Mouse (Mus musculus) neural tube, embryonic 15.5 days (tissue): Measurements from ENCODE around the gene March5. TPM values are rescaled to one million over a fixed set of nuclear protein-coding genes. Genes with fewer than 3 reads are reported as not detected.
"Not testable (repeated sequence)": the region's sequence is repeated elsewhere in the genome, so short reads cannot be mapped to it uniquely, and the experiment has no call there.

Experiments
- ATAC-seq: fragments of 200-750 bp; cut with Nextera tagmentation; 2 replicates; pipeline ENCODE4 v1.8.0; 2017; ENCODE audit warnings: mild to moderate bottlenecking, moderate TSS enrichment, moderate library complexity; ENCODE audit not compliant: low FRiP score
- H3K27ac ChIP-seq: fragments of 300-500 bp; sonication (generic); replicated peaks from 2 replicates; pipeline ENCODE4 v1.5.1; 2015; ENCODE audit warnings: mild to moderate bottlenecking, inconsistent platforms
- H3K27me3 ChIP-seq: fragments of 300-500 bp; sonication (generic); replicated peaks from 2 replicates; pipeline ENCODE4 v1.6.1; 2015; ENCODE audit warnings: inconsistent platforms
- H3K36me3 ChIP-seq: fragments of 300-500 bp; sonication (generic); 2 replicates; pipeline ENCODE4 v1.6.1; 2015; ENCODE audit warnings: inconsistent platforms
- H3K4me1 ChIP-seq: fragments of 300-500 bp; sonication (generic); 2 replicates; pipeline ENCODE4 v1.6.1; 2015; ENCODE audit warnings: inconsistent platforms
- H3K4me2 ChIP-seq: fragments of 300-500 bp; sonication (generic); 2 replicates; pipeline ENCODE4 v1.6.1; 2015; ENCODE audit warnings: inconsistent platforms, mild to moderate bottlenecking, moderate library complexity
- H3K4me3 ChIP-seq: fragments of 300-500 bp; sonication (generic); replicated peaks from 2 replicates; pipeline ENCODE4 v1.5.1; 2015; ENCODE audit warnings: mild to moderate bottlenecking, inconsistent platforms
- H3K9ac ChIP-seq: fragments of 300-500 bp; sonication (generic); replicated peaks from 2 replicates; pipeline ENCODE4 v1.6.1; 2015; ENCODE audit warnings: mild to moderate bottlenecking, inconsistent platforms
- H3K9me3 ChIP-seq: fragments of 300-500 bp; sonication (generic); replicated peaks from 2 replicates; pipeline ENCODE4 v1.6.1; 2016; ENCODE audit warnings: inconsistent platforms
- WGBS: fragments of 180-500 bp; shearing (Covaris S2); methylation state at CpG from one replicate; pipeline ENCODE4 v1.1.7; 2015; ENCODE audit warnings: mixed read lengths; 5-methylcytosine and 5-hydroxymethylcytosine counted together
- polyA plus RNA-seq: library from polyadenylated mRNA; unstranded; fragments of >200 nt; fragmentation: Nextera tagmentation; extraction: Ambion mirVana; gene quantifications from 2 replicates; pipeline ENCODE4 v1.2.1, GENCODE M21; 2015

The March5 gene
- polyA plus RNA-seq, 1 experiment from 2014 or later = 104 TPM

DNA sequence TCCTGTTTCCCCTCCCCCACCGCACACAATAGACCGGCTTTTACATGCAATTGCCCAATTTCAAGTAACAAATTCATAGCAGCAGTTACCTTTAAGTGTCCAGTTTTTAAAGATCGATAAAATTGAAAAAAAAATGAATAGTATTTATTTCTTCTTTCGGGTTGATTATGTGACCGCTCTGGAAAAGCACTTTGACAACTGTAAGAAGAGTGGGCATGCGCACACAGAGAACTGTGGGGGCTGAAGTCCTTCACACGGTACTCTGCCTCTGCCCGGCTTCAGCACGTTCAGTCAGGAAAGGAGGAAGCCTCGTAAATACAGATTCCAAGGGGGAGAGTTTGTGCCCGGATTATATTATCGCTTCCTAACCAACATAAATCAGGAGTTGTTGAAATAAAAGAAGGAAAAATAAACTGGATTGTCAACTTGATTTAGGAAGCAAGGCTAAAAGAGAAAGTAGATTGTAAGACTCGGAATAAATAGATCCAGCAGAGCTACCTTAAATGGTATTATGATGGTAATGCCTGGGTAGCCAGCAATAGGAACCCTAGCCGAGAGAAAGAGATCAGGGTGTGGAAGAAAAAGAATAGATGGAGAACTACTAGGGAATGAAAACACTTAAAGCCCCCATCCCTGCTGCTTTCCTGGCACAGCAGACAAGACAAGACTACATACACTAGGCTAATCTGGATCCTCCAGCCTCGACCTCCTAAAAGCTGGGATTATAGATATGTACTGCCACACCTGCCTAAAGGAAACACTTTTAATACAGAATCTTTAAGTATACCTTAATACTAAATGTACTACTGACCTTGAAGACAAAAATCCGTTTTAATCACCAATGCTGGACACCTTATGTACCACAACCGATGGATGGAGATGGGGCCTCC lies 29.3 kb upstream of the March5 start:
- Histone ChIP-seq H3K27me3 (no peaks in the 10 kb centered on the region), H3K9me3 (no peaks in the 10 kb centered on the region), H3K36me3 (no peaks in the 10 kb centered on the region), H3K4me1 (peaks cover 32% of the 10 kb centered on the region), H3K9ac (peak overlapping the region; percentile 37; the same call in 1 of the 2 replicates), H3K27ac (peak overlapping the region; percentile 73), H3K4me2 (peak overlapping the region; percentile 51), H3K4me3 (peak overlapping the region; percentile 47)
- ATAC-seq = peak; percentile 78
- 12% methylated on average over 17 of the region's 17 CpGs for whole genome bisulfite sequencing

DNA sequence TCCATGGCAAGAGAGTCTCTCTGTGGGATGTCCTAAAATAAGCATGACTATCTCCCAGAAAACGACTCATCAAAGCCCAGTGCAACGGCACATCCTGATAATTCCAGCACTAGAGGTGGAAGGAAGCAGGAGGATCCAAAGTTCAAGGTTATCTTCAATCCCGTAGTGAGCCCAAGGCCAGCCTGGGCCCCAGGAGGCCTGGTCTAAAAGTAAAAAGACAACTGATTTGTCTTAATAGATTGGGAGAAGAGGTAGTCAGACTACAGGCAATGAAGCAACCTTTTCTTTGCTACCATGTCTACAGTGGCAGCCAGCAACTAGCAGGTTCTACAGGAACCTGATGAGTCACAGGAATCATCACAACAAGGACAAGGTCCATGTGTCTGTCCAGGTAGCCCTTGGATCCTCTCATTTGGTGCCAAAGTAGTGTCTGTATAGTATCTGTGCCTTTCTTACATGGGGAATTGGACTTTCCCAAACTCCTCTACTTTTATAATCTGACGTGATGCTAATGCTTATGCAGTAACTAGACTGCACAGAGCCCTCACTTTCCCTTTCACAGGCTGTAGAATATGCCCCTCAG lies 18.9 kb upstream of the March5 start:
- no peaks in the 10 kb centered on the region for H3K9me3 ChIP-seq
- H3K4me2 ChIP-seq = no peak overlapping the region
- 81% methylated on average over 4 of the region's 4 CpGs for WGBS
- ATAC-seq = no peak
- H3K36me3 ChIP-seq = no peaks in the 10 kb centered on the region
- no peaks in the 10 kb centered on the region for H3K4me1 ChIP-seq
- H3K27me3 ChIP-seq = no peaks in the 10 kb centered on the region
- no peak overlapping the region for H3K27ac ChIP-seq
- H3K4me3 ChIP-seq = no peak overlapping the region
- H3K9ac ChIP-seq = no peak overlapping the region

DNA sequence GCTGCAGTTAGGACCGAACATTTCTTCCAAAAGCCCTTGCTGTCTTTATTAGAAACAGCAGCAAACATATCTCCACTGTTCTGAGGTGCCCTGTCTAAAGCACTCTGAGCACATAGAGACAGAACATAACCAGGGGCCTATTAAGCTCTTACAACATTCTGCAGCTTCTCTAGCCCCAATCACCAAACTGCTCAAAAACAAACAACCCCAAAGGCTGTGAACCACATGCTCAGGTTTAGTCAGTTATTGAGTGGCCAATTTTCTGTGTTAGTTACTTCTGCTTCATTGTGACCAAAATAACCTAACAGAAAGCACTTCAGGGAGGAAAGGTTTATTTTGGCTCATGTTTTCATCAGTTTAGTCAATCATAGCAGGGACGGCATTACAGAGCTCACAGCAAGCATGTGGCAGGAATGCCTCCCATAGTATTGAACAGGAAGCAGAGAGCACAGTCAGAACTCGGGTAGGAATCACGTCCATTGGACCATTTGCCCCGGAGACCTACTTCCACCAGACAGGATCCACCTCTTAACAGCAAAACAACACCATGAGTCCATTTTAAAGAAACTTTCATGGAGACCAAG lies 14.8 kb upstream of the March5 start:
- no peak overlapping the region for H3K4me3 ChIP-seq
- H3K9me3 ChIP-seq = no peaks in the 10 kb centered on the region
- H3K9ac ChIP-seq = no peak overlapping the region
- H3K36me3 ChIP-seq = no peaks in the 10 kb centered on the region
- H3K4me2 ChIP-seq = no peak overlapping the region
- no peak for ATAC-seq
- no peak overlapping the region for H3K27ac ChIP-seq
- no peaks in the 10 kb centered on the region for H3K27me3 ChIP-seq
- WGBS = 79% methylated on average over 5 of the region's 5 CpGs
- no peaks in the 10 kb centered on the region for H3K4me1 ChIP-seq

DNA sequence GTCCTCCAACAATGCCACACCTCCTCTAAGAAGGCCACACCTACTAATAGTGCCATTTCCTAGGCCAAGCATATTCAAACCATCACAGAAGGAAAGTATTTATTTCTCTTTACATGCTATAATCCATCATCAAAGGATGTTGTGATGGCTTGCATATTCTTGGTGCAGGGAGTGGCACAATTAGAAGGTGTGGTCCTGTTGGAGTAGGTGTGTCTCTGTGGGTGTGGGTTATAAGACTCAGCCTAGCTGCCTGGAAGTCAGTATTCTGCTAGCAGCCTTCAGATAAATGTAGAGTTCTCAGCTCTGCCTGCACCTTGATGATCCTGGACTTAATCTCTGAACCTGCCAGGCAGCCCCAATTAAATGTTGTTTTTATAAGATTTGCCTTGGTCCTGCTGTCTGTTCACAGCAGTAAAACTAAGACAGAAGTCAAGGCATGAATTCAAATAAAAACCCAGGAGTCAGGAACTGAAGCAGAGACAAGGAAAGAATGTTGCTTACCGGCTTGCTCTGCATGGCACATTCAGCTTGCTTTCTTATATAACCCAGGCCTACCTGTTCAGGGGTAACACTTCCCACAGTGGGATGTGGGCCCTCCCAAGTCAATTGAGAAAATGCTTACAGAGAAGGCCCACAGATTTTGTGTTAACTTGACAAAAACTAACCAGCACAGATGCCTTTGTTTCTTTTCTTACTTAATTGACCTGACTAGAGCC lies 9.0 kb upstream of the March5 start:
- Histone ChIP-seq H3K4me1 (no peaks in the 10 kb centered on the region), H3K36me3 (no peaks in the 10 kb centered on the region), H3K9ac (no peak overlapping the region), H3K9me3 (no peaks in the 10 kb centered on the region), H3K27ac (no peak overlapping the region), H3K4me3 (no peak overlapping the region), H3K4me2 (no peak overlapping the region), H3K27me3 (no peaks in the 10 kb centered on the region)
- no peak for ATAC-seq
- WGBS = 85% methylated on average over 1 of the region's 1 CpGs

DNA sequence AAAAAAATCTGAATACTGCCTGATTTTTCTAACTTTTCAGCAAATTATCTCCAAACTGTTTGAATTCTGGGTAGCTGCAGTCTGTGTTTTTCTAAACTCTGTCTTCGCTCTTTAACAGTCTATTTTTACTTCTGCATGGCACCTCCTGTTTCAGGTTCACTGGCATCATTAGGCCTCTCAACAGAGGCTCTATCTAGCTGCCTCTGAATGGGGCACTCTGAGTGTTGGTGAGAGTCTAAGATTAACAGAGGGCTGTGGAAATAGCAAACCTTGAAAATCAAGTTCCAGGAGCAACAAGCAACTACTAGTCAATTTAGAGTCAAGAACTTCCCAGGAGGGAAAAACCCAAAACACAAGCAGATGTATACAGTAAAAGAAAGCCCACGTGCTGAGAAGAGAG lies 7.5 kb upstream of the March5 start:
- Histone ChIP-seq H3K4me1 (no peaks in the 10 kb centered on the region), H3K9me3 (no peaks in the 10 kb centered on the region), H3K4me3 (no peak overlapping the region), H3K4me2 (no peak overlapping the region), H3K36me3 (no peaks in the 10 kb centered on the region), H3K27me3 (no peaks in the 10 kb centered on the region), H3K9ac (no peak overlapping the region), H3K27ac (no peak overlapping the region)
- 83% methylated on average over 2 of the region's 2 CpGs for WGBS
- no peak for ATAC-seq

DNA sequence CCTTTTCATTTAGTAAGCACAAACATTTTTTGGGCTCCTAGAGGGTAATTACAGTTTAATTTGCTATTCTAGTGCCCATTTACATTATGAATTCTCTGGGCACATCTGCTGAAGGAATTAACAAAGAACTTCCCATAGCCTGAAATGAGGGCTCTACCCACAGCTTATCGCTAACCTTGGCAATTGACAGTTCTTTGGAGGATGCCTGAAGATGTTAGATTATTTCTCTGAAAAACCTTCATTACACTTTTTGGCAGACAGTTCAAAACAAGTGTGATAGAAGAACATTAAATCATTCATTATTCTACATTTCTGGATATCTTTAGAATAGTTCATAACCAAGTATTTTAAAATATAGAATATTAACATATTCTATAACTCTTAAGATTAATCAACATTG lies 4.0 kb upstream of the March5 start:
- no peak overlapping the region for H3K4me3 ChIP-seq
- no peaks in the 10 kb centered on the region for H3K9me3 ChIP-seq
- H3K4me2 ChIP-seq = no peak overlapping the region
- H3K4me1 ChIP-seq = peaks cover 7% of the 10 kb centered on the region
- no peak overlapping the region for H3K27ac ChIP-seq
- no peak for ATAC-seq
- no peaks in the 10 kb centered on the region for H3K27me3 ChIP-seq
- WGBS = 82% methylated on average over 1 of the region's 1 CpGs
- H3K36me3 ChIP-seq = no peaks in the 10 kb centered on the region
- H3K9ac ChIP-seq = no peak overlapping the region

DNA sequence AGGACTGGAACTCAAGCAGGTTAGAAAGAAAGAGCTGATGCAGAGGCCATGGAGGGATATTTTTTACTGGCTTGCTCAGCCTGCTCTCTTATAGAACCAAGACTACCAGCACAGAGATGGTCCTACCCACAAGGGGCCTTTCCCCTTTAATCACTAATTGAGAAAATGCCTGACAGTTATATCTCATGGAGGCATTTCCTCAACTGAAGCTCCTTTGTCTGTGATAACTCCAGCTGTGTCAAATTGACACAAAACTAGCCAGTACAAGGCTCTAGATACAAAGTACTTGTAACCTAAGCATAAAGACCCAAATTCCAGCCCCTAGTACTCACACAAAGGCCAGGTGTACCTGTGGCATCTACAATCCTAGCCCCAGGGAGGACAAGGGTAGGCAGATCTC lies 2.2 kb upstream of the March5 start:
- not testable (repeated sequence) for H3K4me2 ChIP-seq, H3K4me3 ChIP-seq, H3K9ac ChIP-seq, ATAC-seq, H3K9me3 ChIP-seq, H3K27me3 ChIP-seq, H3K36me3 ChIP-seq, H3K27ac ChIP-seq
- H3K4me1 ChIP-seq = peaks cover 22% of the 10 kb centered on the region

DNA sequence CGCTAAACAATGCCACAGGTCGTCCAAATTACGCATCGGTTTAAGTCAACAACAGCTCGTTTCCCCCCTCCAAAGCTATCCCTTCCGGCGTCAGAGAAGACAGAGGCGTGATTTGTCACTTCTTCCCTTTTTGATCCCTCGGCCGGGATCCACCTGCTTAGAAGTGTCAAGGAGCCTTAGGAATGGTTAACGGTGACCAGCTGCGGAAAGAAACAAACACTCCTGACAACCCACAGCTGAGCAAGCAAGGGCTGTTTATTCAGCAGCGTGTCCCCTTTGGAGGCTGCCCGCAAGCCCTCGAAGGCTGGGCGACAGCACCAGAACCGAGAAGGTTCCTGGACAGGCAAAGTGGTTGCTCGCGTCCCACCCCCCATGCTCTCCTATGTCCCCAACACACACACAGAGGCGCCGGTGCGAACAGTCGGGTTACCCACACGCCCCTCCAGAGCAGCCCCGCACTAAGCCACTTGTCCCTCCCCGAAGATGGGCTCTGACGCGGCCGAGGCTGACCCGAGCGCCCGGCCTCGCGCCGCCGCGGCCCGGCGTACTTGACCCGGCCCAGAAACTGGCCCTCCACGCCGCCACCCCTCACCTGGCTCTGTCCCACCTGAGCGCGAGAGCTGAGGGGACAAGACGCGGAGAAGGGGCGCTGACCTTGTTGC lies 571 bp upstream of the March5 start:
- H3K36me3 ChIP-seq = peaks cover 9% of the 10 kb centered on the region
- peak overlapping the region; percentile 84 for H3K27ac ChIP-seq
- ATAC-seq = peak; percentile 85
- H3K4me1 ChIP-seq = peaks cover 22% of the 10 kb centered on the region
- no peaks in the 10 kb centered on the region for H3K27me3 ChIP-seq
- WGBS = under 1% methylated on average over 47 of the region's 47 CpGs
- peak overlapping the region; percentile 100 for H3K4me3 ChIP-seq
- H3K9me3 ChIP-seq = no peaks in the 10 kb centered on the region
- H3K4me2 ChIP-seq = peak overlapping the region; percentile 87
- peak overlapping the region; percentile 98 for H3K9ac ChIP-seq

DNA sequence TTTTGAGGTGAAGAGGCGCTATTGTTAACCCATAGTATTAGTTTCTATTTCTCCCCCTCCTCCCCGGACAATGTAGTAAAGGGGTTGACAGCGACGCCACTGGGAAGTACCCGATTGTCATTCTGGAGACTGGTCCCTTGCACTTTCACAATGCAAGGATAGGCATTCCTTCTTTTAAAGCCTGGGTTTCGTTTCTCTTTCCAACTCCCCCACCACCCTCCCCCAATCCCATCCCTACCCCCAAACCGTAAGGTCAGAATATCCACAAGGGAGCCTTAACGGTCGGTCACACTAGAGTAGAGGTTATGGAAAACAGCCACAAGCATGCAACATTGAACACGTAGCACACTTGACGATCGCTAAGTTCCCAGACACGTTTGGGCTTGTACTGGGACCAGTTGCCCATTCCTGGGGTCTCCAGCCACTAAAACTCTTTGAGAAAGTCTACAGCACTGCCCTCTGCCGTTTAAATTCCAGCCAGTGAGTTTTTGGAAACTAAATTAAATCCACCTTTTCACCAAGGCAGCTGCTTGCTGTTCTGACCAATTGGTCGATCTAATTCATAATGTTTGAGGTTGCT lies 923 bp downstream of the March5 start, which contains the start of gene Cpeb3:
Gene Cpeb3 (minus strand): TSS at position 426 of the 580 bp plus-strand sequence.
- H3K4me3 ChIP-seq = peak within 1 kb of the TSS; percentile 100
- no peak for ATAC-seq
- no peaks in the 10 kb centered on the region for H3K27me3 ChIP-seq
- H3K4me1 ChIP-seq = peaks cover 22% of the 10 kb centered on the region
- peaks cover 19% of the 10 kb centered on the region for H3K36me3 ChIP-seq
- peak within 1 kb of the TSS; percentile 84 for H3K27ac ChIP-seq
- 1% methylated on average over 15 of the region's 15 CpGs for WGBS
- H3K9me3 ChIP-seq = no peaks in the 10 kb centered on the region
- peak within 1 kb of the TSS; percentile 98 for H3K9ac ChIP-seq
- peak within 1 kb of the TSS; percentile 87 for H3K4me2 ChIP-seq

DNA sequence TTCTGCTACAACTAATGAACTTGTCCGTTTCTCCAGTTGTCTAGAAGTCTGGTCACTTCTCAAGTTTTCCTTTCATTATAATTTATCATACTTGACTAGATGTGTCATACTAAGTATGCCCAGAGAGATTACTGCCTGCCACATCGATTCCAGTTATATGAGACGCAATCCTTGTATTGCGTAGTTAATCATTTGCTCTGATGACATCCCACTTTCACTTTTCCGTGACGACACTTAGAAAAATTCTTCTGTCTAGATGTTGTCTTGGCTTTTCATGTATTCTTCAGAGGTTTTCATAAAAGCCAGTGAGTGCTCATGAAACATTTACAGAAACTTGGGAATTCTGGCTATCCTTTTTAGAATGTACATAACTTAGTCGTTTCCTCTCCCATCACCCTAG lies 1.6 kb downstream of the March5 start:
- Histone ChIP-seq H3K27ac (no peak overlapping the region), H3K4me1 (peaks cover 22% of the 10 kb centered on the region), H3K27me3 (no peaks in the 10 kb centered on the region), H3K9me3 (no peaks in the 10 kb centered on the region), H3K4me2 (peak overlapping the region; percentile 87), H3K9ac (peak overlapping the region; percentile 98), H3K36me3 (peaks cover 19% of the 10 kb centered on the region), H3K4me3 (peak overlapping the region; percentile 100)
- ATAC-seq = no peak
- WGBS = 71% methylated on average over 7 of the region's 7 CpGs
